Mouse (Mus musculus): ENCODE results near the gene Ptpn1. TPM values are rescaled to one million over a fixed set of nuclear protein-coding genes. Genes with fewer than 3 reads are reported as not detected.

Ptpn1 gene
- total and polyA plus RNA-seq, 3 experiments = 69.8 to 131 (median 77.6) TPM

- TF ChIP-seq CTCF (conservative IDR thresholded peaks at IDR 0.05 in 1 of 2, IDR thresholded peaks at IDR 0.05 in 1 of 2; ENCODE audit: low read depth in 2 of 2, low read length in 2 of 2) (no peak), MAX (IDR thresholded peaks at IDR 0.05; ENCODE audit: low read length) (peak; percentile 97), USF2 (conservative IDR thresholded peaks at IDR 0.05; ENCODE audit: low read depth, low read length) (peak; percentile 18; the same call in 1 of the 2 replicates), MAZ (IDR thresholded peaks at IDR 0.05; ENCODE audit: low read depth, low read length) (0 out of 2 replicates have a peak, but pooled peaks have one; percentile 3), EP300 (IDR thresholded peaks at IDR 0.05; ENCODE audit: low read length) (peak; percentile 43; the same call in 1 of the 2 replicates), IRF4 (IDR thresholded peaks at IDR 0.05; ENCODE audit: low read depth, low read length) (peak; percentile 74), JUND (conservative IDR thresholded peaks at IDR 0.05; ENCODE audit: low read depth, low read length) (no peak), MXI1 (IDR thresholded peaks at IDR 0.05; ENCODE audit: low read depth, low read length) (peak; percentile 84), ELF1 (IDR thresholded peaks at IDR 0.05; ENCODE audit: low read depth, low read length) (no peak), MYC (IDR thresholded peaks at IDR 0.05; ENCODE audit: low read depth, low read length) (peak; percentile 93), ZC3H11A (IDR thresholded peaks at IDR 0.05; ENCODE audit: low read depth, low read length) (no peak), MEF2A (IDR thresholded peaks at IDR 0.05; ENCODE audit: borderline replicate concordance, low read depth, low read length) (0 out of 2 replicates have a peak, but pooled peaks have one; percentile 12), TCF12 (IDR thresholded peaks at IDR 0.05; ENCODE audit: low read depth, low read length) (peak; percentile 67; the same call in 1 of the 2 replicates), BHLHE40 (IDR thresholded peaks at IDR 0.05; ENCODE audit: low read depth, low read length) (peak; percentile 88), POLR2A (IDR thresholded peaks at IDR 0.05; ENCODE audit: low read depth, low read length) (no peak), CHD1 (IDR thresholded peaks at IDR 0.05; ENCODE audit: low read depth, low read length) (no peak), PAX5 (IDR thresholded peaks at IDR 0.05; ENCODE audit: low read length) (no peak), ETS1 (conservative IDR thresholded peaks at IDR 0.05; ENCODE audit: low read depth, low read length) (peak; percentile 68)
- H3K4me3 ChIP-seq (replicated peaks in 1 of 3; ENCODE audit: low read depth in 2 of 3, low read length in 2 of 3, poor library complexity in 1 of 3) = no peak overlapping the region
- no peaks in the 10 kb centered on the region for H3K79me2 ChIP-seq (replicated peaks; ENCODE audit: control insufficient read depth, extremely low read depth, insufficient read depth, poor library complexity, severe bottlenecking)
- in situ Hi-C loops (cut with MboI; ENCODE audit: low pct_ligation_motif_present, low pct_unique_long_range_greater_than_20kb, low sequenced_read_pairs) (no loop called here), dilution Hi-C loops (cut with MboI; ENCODE audit: extremely low pct_ligation_motif_present, extremely low pct_unique_long_range_greater_than_20kb, low sequenced_read_pairs) (no loop called here)
- DNase-seq (ENCODE audit: extremely low read depth) = peak; percentile 55
- peaks cover 14 to 44% of the 10 kb centered on the region in 2 experiments; a peak in 3 of 4 replicates for H3K4me1 ChIP-seq (ENCODE audit: control insufficient read depth in 1 of 2, insufficient read depth in 2 of 2)
- H3K27me3 ChIP-seq (replicated peaks) = no peaks in the 10 kb centered on the region
- 0 out of 2 replicates have a peak overlapping the region, but pooled peaks have one; percentile 5 for H3K4me2 ChIP-seq (ENCODE audit: insufficient read depth, low read depth, poor library complexity, severe bottlenecking)
- H3K27ac ChIP-seq (ENCODE audit: insufficient read depth, low read depth) = peak overlapping the region; percentile 47; the same call in 1 of the 2 replicates
- H3K36me3 ChIP-seq (replicated peaks in 1 of 2; ENCODE audit: control insufficient read depth in 1 of 2, insufficient read depth in 1 of 2, low read length in 1 of 2) = no peaks in the 10 kb centered on the region
- no peak overlapping the region for H3K9ac ChIP-seq (ENCODE audit: insufficient read depth, low read depth)
- H3K9me3 ChIP-seq (replicated peaks; ENCODE audit: low read length) = peaks cover 25% of the 10 kb centered on the region
These were observed 21.7 kb upstream of the Ptpn1 start for GRCm38 (mm10) chr2:167910178-167910540.

- H3K9me3 ChIP-seq (replicated peaks; ENCODE audit: low read length) = peaks cover 24% of the 10 kb centered on the region
- TF ChIP-seq BHLHE40 (IDR thresholded peaks at IDR 0.05; ENCODE audit: low read depth, low read length) (no peak), RCOR1 (conservative IDR thresholded peaks at IDR 0.05; ENCODE audit: low read depth, low read length) (no peak), PAX5 (IDR thresholded peaks at IDR 0.05; ENCODE audit: low read length) (no peak), NRF1 (IDR thresholded peaks at IDR 0.05; ENCODE audit: low read depth, low read length) (no peak), POLR2A (IDR thresholded peaks at IDR 0.05; ENCODE audit: low read depth, low read length) (no peak), POLR2AphosphoS2 (IDR thresholded peaks at IDR 0.05; ENCODE audit: low read depth, low read length) (no peak), SIN3A (IDR thresholded peaks at IDR 0.05; ENCODE audit: low read length) (no peak), MEF2A (IDR thresholded peaks at IDR 0.05; ENCODE audit: borderline replicate concordance, low read depth, low read length) (no peak), E2F4 (IDR thresholded peaks at IDR 0.05; ENCODE audit: insufficient replicate concordance, low read depth, low read length) (no peak), CHD1 (IDR thresholded peaks at IDR 0.05; ENCODE audit: low read depth, low read length) (no peak), EP300 (IDR thresholded peaks at IDR 0.05; ENCODE audit: low read length) (no peak), CHD2 (IDR thresholded peaks at IDR 0.05; ENCODE audit: low read length) (no peak), USF2 (conservative IDR thresholded peaks at IDR 0.05; ENCODE audit: low read depth, low read length) (no peak), KAT2A (IDR thresholded peaks at IDR 0.05; ENCODE audit: insufficient replicate concordance, low read length) (no peak)
- no peaks in the 10 kb centered on the region for H3K79me2 ChIP-seq (replicated peaks; ENCODE audit: control insufficient read depth, extremely low read depth, insufficient read depth, poor library complexity, severe bottlenecking)
- no peak overlapping the region for H3K9ac ChIP-seq (ENCODE audit: insufficient read depth, low read depth)
- no peak overlapping the region for H3K4me2 ChIP-seq (ENCODE audit: insufficient read depth, low read depth, poor library complexity, severe bottlenecking)
- H3K36me3 ChIP-seq (replicated peaks in 1 of 2; ENCODE audit: control insufficient read depth in 1 of 2, insufficient read depth in 1 of 2, low read length in 1 of 2) = no peaks in the 10 kb centered on the region
- H3K4me3 ChIP-seq (replicated peaks in 1 of 3; ENCODE audit: low read depth in 2 of 3, low read length in 2 of 3, poor library complexity in 1 of 3) = no peak overlapping the region
- DNase-seq (ENCODE audit: extremely low read depth) = no peak
- peaks cover 14 to 39% of the 10 kb centered on the region in 2 experiments; a peak in 3 of 4 replicates for H3K4me1 ChIP-seq (ENCODE audit: control insufficient read depth in 1 of 2, insufficient read depth in 2 of 2)
- in situ Hi-C loops (cut with MboI; ENCODE audit: low pct_ligation_motif_present, low pct_unique_long_range_greater_than_20kb, low sequenced_read_pairs) = no loop called here
- dilution Hi-C loops (cut with MboI; ENCODE audit: extremely low pct_ligation_motif_present, extremely low pct_unique_long_range_greater_than_20kb, low sequenced_read_pairs) = no loop called here
- no peak overlapping the region for H3K27ac ChIP-seq (ENCODE audit: insufficient read depth, low read depth)
- no peaks in the 10 kb centered on the region for H3K27me3 ChIP-seq (replicated peaks)
These were observed 20.3 kb upstream of the Ptpn1 start for GRCm38 (mm10) chr2:167911511-167911910.

All from CH12.LX (cell line).